Mouse (Mus musculus) myocyte (in vitro differentiated cells): ENCODE measurements around the gene Slc9a7.

Source experiments
- MAX ChIP-seq: IDR thresholded peaks from one replicate; pipeline ENCODE4 v1.6.1; 2011; ENCODE audit warnings: low read depth, mild to moderate bottlenecking, control low read depth
- REST ChIP-seq: IDR thresholded peaks from one replicate; pipeline ENCODE4 v1.6.1; 2011; ENCODE audit warnings: mild to moderate bottlenecking, control low read depth, moderate library complexity; ENCODE audit not compliant: insufficient read depth, insufficient read length

DNA sequence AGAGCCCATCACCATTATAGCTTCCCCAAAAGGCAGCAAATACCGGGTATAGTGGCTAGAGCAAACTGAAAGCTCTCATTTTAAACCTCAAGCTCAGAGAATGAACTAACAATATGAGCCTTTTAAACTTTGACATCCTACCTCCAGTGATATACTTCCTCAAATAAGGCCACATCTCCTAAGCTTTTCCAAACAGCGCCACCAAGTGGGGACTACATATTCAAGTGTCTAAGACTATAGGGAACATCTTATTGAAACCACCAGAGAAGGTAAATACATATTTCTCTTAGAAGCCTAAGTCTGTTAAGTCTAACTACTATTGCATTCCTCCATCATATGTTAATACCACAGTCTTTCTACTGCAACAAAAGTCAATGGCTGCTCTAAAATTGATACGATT is 106.0 kb downstream of the Slc9a7 start:
- TF ChIP-seq REST (no peak), MAX (no peak)
